Mouse (Mus musculus): Measurements from ENCODE around the gene Tenm1.

Tenm1 gene

GRCm38 (mm10) chrX:43428855-43429263 lies at the start of gene Tenm1:
TSS of gene Tenm1 (minus strand) at chrX:43429126.
- DNase-seq (ENCODE audit: low spot score): no peak

GRCm38 (mm10) chrX:43467311-43467710 lies 38.4 kb upstream of the Tenm1 start:
- DNase-seq (ENCODE audit: low spot score): no peak

DNA sequence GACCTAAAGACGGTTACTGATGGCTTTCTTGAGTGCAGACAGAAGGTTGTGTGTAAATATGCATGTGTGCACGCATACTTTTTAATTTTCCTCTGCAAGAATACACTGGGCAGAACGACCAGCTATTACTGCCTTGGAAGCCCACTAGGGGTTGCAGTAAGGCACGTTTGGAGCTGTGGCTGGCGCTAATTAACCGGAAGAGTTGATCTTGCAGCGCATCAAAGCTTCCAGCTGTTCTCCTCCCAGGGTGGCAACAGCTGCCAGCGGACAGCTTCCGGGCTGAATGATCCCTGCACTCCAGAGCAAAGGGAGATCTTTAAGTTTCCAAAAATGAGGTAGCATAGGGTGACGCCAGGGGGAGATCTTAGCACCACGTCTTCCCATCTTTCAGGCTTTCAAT lies 1.7 kb upstream of the Tenm1 start:
- DNase-seq (ENCODE audit: low spot score): no peak

- no peak for DNase-seq (ENCODE audit: low spot score)
Measured at GRCm38 (mm10) chrX:43429982-43430531, 1.1 kb upstream of the Tenm1 start.

DNA sequence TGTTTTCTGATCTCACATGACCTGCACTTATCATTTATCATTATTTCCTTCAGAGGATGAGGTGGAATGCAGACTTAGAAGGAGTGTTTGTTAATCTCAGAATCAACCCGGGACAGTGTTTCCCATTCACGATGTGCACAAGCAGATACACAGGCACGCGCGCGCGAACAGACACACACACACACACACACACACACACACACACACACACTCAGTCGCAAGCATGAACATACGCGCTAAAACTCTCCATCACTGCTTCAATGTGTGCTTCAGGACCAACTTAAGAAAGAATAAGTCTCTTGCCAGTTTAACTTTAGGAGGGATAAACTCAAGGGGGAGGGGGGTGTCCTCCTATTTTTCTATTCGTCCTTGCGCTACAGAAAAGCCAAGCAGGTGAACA lies 411 bp upstream of the Tenm1 start:
- DNase-seq (ENCODE audit: low spot score): no peak

- DNase-seq (ENCODE audit: low spot score): no peak
Measured at GRCm38 (mm10) chrX:43427961-43428365, 963 bp downstream of the Tenm1 start.

DNA sequence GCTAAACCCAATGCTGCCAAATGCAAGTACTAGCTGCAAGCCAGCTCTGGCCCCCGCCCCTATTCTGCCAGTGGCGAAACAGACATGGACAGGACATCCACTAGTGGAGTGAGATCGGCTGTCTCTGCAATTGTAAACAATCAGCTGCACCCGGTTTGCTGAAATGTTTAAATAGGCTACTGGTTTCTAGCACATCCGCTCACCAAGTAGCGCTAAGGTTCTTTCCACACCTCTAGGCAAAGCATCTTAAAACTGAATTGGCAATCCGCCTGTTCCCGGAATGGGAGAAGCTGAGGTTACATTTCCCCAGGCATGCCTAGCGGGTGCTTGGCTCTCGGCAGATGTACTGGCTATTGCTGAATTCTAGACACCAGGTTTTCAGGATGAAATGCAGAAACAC lies 1.8 kb downstream of the Tenm1 start:
- no peak for DNase-seq (ENCODE audit: low spot score)

DNA sequence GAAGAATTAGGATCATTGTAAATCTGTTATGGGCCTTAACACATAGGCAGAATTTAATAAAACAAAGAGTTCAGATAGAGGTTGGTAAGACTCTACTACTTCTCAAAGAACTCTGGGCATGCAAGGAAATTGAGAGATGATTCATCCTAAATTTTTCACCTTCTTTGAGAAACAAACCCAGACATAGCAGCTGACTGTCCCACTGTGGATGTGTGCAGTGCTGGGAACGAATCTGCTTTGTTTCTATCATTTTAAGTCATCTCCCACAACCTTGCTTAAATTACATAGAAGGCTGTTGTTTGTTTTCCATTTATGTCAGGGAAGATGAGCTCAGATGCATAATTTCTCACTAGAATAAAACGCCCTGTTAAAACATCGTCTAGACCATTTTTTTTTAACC lies 31.0 kb downstream of the Tenm1 start:
- DNase-seq (ENCODE audit: low spot score): no peak

GRCm38 (mm10) chrX:43388106-43388505 lies 40.8 kb downstream of the Tenm1 start:
- DNase-seq (ENCODE audit: low spot score): no peak

DNA sequence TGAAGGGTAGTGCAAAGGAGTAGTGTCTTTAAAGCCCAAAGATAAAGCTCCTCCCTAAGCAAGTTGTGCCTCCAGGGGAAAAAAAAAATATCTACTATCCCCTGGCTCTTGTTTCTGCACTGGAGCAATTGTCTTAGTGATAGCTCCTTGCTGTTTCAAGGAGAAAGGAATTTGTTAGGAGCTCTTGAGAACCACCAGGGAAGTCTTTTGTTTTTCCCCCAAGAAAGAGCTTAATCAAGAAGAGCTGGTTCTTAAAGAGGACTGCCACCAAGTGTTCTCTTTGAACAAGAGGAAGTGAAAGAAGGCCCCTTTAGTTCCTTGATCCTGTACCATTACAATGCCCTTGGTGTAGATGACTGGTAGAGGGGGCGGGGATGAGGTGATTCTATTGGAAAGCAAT lies 56.4 kb downstream of the Tenm1 start:
- no peak for DNase-seq (ENCODE audit: low spot score)

DNA sequence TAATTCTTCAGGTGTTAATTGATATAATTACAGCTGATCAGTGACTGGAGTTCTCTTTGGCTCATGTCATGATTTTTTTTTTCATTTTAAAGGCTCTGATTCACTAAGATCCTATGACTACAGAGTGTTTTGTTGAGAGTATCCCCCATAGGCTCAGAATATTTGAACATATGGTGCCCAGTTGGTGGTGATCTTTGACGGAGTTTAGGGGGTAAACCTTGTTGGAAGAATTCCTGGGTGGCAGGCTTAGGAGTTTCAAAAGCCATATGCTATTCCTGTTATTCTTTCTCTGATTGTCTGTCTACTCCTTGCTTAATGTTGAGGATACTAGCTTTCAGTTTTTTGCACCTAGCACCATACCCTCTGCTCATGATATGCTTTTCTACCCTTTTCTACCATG lies 109.6 kb downstream of the Tenm1 start:
- DNase-seq (ENCODE audit: low spot score): no peak

DNA sequence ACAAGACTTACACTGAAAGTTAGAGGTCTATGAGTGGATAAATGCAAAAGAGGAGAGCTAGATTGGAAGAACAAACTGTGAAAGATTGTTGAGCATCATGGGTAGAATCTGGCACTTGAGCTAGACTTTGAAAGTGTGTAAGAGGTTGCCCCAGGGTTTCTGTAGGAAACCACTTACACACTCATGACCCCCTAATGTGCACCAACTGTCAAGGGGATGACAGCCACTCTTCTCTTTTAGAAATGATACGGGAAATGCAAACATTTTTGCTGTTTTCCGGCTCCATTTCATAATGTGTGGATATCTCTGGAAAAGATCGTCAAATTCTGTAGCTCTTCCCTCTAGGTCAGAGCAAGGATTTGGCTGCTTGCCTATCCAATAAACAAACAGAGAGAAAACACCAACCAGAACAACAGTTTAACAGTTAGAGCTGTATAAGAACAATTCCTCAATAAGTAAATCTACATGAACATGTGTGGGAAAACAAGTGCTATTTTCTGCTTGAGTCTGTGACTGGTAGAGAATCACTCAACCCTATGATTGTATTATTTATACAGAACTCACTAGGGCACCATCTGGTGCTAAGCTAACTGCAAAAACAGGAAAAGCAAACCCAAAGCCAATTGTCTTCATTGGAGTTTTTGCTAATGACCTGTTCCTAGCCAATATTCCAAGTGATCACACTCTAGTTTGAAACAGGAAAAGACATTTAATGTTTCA lies 111.0 kb downstream of the Tenm1 start:
- DNase-seq (ENCODE audit: low spot score): no peak

DNA sequence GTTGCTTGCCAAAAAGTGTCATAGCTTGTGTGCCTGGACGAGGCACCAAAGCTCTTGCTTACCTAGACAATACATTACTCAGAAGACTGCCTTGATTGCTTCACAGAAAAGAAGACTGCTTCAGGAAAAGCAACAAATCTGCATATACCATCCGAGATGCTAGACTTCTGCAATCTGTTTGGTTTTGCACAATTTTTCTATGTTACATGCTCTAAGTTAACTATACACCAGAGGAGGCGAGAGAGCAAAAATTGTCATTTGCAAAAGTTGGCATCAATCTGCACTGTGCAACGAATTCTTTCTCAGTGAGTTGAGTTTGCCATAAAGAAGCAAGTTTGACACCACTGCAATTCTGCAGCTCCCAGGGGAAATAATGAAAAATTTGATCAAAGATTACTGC lies 193.1 kb downstream of the Tenm1 start:
- no peak for DNase-seq (ENCODE audit: low spot score)

DNA sequence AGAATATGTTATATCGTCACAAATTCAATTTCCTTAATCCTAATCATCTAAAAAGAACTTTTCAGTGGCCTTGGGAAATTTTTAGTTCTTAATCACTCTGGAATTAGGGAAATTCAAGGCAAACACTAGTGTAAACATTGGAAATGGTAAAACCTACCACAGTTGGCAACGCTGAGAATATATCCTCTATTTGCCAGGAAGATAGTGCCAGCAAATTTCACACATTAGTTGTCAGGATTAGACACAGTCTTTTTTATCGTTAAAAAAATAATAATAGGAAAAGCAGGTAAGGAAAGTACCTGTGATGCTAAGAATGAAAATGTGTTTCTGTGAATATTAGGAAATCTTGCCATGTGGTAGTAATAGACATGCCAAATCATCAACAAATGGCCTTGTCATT lies 223.9 kb downstream of the Tenm1 start:
- no peak for DNase-seq (ENCODE audit: low spot score)

DNA sequence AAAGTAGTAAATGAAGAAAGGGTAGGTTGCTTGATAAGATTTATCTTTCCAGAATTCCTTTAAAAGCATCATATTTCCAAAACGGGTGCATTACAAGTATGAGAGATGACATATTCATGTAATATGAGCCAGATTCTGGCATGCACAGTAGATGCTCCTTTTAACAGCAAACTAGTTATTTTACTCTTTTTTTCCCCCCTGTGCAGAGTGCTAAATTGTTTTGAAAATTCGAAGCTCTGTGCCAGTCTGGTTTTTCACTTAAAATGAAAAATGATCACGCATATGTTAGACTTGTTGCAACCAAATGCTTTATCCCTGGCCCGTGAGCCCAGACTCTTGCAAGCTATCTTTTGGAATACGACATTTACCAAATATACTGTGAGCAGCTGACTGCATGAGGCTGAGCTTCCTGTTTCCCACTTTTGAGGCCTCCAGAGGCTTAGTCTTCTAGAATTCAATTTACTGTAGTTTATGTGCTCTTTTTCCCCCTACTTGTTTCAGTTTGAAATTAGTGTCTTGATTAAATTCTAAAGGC lies 226.6 kb downstream of the Tenm1 start:
- no peak for DNase-seq (ENCODE audit: low spot score)

GRCm38 (mm10) chrX:43182975-43183374 lies 246.0 kb downstream of the Tenm1 start:
- no peak for DNase-seq (ENCODE audit: low spot score)

DNA sequence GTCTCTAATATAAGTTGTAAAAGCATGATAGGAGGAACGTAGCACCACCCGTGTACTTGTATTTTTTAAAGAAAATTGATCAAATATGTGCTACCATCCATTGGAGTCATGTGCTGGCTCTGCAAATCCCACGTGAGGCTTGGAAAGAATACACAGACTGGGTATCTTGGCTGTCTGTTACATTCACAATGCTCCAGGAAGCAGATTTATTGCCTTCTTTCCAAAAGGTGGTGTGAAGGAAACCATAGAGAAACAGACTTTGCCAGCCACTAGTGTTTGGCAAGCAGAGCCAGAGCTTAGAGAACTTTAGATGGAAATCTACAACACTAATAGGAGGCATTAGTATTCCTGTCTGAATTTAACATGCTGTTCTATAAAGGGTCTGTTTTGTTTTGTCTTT lies 277.4 kb downstream of the Tenm1 start:
- no peak for DNase-seq (ENCODE audit: low spot score)

DNA sequence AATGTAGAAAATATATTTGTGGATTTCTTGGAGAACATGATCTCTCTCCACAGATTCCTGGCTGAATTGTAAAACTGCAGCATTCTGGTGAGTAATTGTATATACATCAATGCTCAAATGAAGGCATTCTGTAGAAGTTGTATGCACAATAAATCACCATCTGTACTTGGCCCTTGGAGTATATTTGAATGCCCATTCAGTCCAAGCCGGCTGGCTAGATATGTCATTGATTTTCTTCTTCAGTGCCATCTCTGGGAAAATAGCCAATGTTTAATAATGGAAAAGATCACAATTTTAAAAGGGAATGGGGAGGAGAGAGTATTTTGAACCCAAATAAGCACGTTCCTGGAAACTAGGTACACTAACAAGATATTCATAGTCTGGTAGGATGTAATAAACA lies 299.2 kb downstream of the Tenm1 start:
- DNase-seq (ENCODE audit: low spot score): no peak

DNA sequence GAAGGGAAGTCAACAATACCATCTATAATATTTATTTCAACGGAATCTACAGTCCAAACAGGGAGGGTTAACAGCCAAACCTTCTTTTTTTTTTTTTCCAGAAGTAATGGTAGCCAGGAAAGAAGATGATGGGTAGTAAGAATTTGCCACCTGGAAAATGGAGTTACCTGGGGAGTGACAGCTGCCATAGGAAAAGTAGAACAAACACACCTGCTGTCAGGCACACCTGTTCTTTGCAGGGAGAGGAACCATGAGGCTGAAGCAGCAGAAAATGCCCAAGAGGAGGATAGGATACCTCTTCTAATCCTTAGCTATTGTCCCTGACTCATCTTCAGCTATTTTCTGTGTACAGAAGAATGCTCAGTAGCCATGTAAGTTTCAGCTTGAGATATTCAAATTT lies 306.4 kb downstream of the Tenm1 start:
- DNase-seq (ENCODE audit: low spot score): no peak

- DNase-seq (ENCODE audit: low spot score): no peak
Measured at GRCm38 (mm10) chrX:43122001-43122400, 306.9 kb downstream of the Tenm1 start.

GRCm38 (mm10) chrX:42986100-42986499 lies 442.8 kb downstream of the Tenm1 start:
- no peak for DNase-seq (ENCODE audit: low spot score)

DNA sequence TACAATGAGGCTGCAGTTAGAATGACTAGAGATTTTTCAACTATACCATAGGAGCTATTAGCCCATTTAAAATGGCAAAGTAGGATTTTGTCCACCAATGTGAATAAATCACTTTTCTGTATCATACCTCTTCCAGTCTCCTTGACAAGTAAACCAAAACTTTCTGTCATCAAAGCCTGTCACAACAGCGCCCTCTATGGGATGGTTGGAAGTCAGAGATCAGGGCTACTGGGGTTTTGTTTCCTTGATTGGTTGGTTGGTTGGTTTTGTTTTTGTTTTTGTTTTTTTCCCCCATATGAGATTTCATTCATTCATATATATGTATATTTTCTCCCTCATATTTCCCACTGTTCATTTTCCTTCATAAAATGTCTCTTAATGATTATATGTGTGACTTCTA lies 455.4 kb downstream of the Tenm1 start:
- no peak for DNase-seq (ENCODE audit: low spot score)

GRCm38 (mm10) chrX:42967611-42968010 lies 461.3 kb downstream of the Tenm1 start:
- DNase-seq (ENCODE audit: low spot score): no peak

GRCm38 (mm10) chrX:42861731-42862130 lies 567.2 kb downstream of the Tenm1 start:
- no peak for DNase-seq (ENCODE audit: low spot score)

Data from ovary, postnatal 14 days (tissue).